In the genomic region with DNA sequence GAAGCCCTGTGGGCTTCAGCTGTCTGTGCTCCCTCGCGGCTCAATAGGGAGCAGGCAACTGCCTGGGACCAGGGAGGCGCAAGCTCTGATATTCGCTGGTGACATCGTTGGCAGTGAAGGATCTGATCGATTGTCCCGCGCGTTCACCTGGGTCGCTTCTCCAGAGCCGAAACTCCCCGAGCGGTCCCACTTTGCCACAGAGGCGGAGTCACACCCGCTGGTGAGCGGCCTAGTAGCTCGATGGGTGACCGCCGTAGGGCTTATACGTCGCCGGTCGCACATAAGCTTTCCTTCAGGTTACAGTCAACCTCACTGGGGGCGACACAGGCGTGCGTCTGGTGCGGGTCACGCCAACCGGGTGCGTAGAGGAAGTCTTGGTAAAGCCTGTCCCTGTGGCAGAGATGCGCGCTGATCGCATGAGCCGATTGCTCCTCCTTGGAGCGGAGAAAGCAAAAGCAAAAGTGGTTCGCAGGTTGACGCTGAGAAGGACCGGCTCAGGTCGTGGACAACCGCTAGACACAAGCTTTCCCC, we compare ENCODE assay signal across 8 mouse cellular contexts. TPM values are rescaled to one million over a fixed set of nuclear protein-coding genes. Genes with fewer than 3 reads are reported as not detected.
DNase-seq lines count a peak whose midpoint lies in the region; ATAC-seq lines count a peak whose summit lies in the region.

No protein-coding gene starts in this region.

- no peak for DNase-seq in kidney, adult 11 months
- DNase-seq in hindbrain, embryonic 10.5 days (ENCODE audit: low spot score): peak; percentile 66
- DNase-seq in lung, postnatal 14 days: peak; percentile 30
- peak; percentile 50 for DNase-seq in testis, postnatal 10 days (ENCODE audit: low spot score)
- no peak for DNase-seq in urinary bladder, postnatal 25 days (ENCODE audit: low spot score)
- no peak for DNase-seq in gastrocnemius, postnatal 25 days

- ATAC-seq in kidney, embryonic 16.5 days (ENCODE audit: low FRiP score, low TSS enrichment): no peak

- H3K4me2 ChIP-seq in kidney, embryonic 16.5 days (replicated peaks; ENCODE audit: low read depth, low read length): peak overlapping the region; percentile 46

- peaks cover 92% of the 10 kb centered on the region for H3K27me3 ChIP-seq in kidney, embryonic 16.5 days (ENCODE audit: insufficient read depth, low read length)
- peaks cover 96% of the 10 kb centered on the region for H3K27me3 ChIP-seq in hindbrain, embryonic 10.5 days (ENCODE audit: insufficient read depth, poor library complexity, severe bottlenecking)

- no peak overlapping the region for H3K27ac ChIP-seq in kidney, embryonic 16.5 days (ENCODE audit: low read length)
- H3K27ac ChIP-seq in brown adipose tissue, adult 24 weeks (replicated peaks; ENCODE audit: low read depth, low read length): no peak overlapping the region
- peak overlapping the region; percentile 56; the same call in 1 of the 2 replicates for H3K27ac ChIP-seq in hindbrain, embryonic 10.5 days

- H3K4me1 ChIP-seq in kidney, embryonic 16.5 days (ENCODE audit: insufficient read depth, low read length): peaks cover 24% of the 10 kb centered on the region
- no peaks in the 10 kb centered on the region for H3K4me1 ChIP-seq in brown adipose tissue, adult 24 weeks (ENCODE audit: control insufficient read depth, insufficient read depth, insufficient read length, low read length)
- H3K4me1 ChIP-seq in hindbrain, embryonic 10.5 days (replicated peaks): peaks cover 44% of the 10 kb centered on the region

- no peaks in the 10 kb centered on the region for H3K36me3 ChIP-seq in kidney, embryonic 16.5 days (ENCODE audit: insufficient read depth, low read length)
- H3K36me3 ChIP-seq in hindbrain, embryonic 10.5 days: no peaks in the 10 kb centered on the region

- peak overlapping the region; percentile 39 for H3K4me3 ChIP-seq in kidney, embryonic 16.5 days (ENCODE audit: low read length)
- peak overlapping the region; percentile 44 for H3K4me3 ChIP-seq in brown adipose tissue, adult 24 weeks (ENCODE audit: insufficient read depth, low read depth, low read length)
- H3K4me3 ChIP-seq in hindbrain, embryonic 10.5 days: peak overlapping the region; percentile 59

- 2% methylated on average over 40 of the region's 40 CpGs for WGBS in kidney, embryonic 16.5 days
- WGBS in hindbrain, embryonic 10.5 days: under 1% methylated on average over 40 of the region's 40 CpGs

- H3K9ac ChIP-seq in kidney, embryonic 16.5 days (replicated peaks; ENCODE audit: low read length): no peak overlapping the region

- no peaks in the 10 kb centered on the region for H3K9me3 ChIP-seq in kidney, embryonic 16.5 days (ENCODE audit: low read length)
- no peaks in the 10 kb centered on the region for H3K9me3 ChIP-seq in hindbrain, embryonic 10.5 days

RNA-seq across cellular contexts. Expression of a gene that starts 3.8 kb away (rescaled TPM):
- polyA plus RNA-seq in kidney, embryonic 16.5 days (2015; fragmentation: Nextera tagmentation; extraction: Ambion mirVana): 0.61 TPM in 1 of 2 replicates, not detected in the other
- polyA plus RNA-seq in brown adipose tissue, adult 24 weeks (2012; ENCODE audit: insufficient read depth, insufficient read length, missing spikeins): not detected in 2 replicates
- polyA plus RNA-seq in hindbrain, embryonic 10.5 days (2016; fragmentation: Nextera tagmentation; extraction: Ambion mirVana): 5.7 and 11.8 TPM in 2 replicates
- total RNA-seq in gastrocnemius, postnatal 25 days (2021): not detected

Comparison
In these comparisons a context has a peak if more than half of its experiments do, and no peak if none do; other contexts are left out.
1. DNase-seq: peak in hindbrain, embryonic 10.5 days (single experiment), lung, postnatal 14 days (single experiment) and testis, postnatal 10 days (single experiment); none in kidney, adult 11 months (single experiment), urinary bladder, postnatal 25 days (single experiment) and gastrocnemius, postnatal 25 days (single experiment).
2. Peak in every context shown above with its lines, with median percentiles within 50 percentile points of each other: H3K4me3 ChIP-seq.